Mouse (Mus musculus): ENCODE measurements around the gene Rgs11.

The Rgs11 gene

GRCm38 (mm10) chr17:26229776-26230175 lies 27.0 kb downstream of the Rgs11 start:
- no peak for DNase-seq (ENCODE audit: low read depth in 1 of 2, low spot score in 2 of 2)

GRCm38 (mm10) chr17:26231156-26231555 lies 28.4 kb downstream of the Rgs11 start:
- DNase-seq (ENCODE audit: low read depth in 1 of 2, low spot score in 2 of 2), result no peak

- no peak for DNase-seq (ENCODE audit: low read depth in 1 of 2, low spot score in 2 of 2)
These were observed 30.1 kb downstream of the Rgs11 start for GRCm38 (mm10) chr17:26232863-26233262.

GRCm38 (mm10) chr17:26234386-26234785 lies 31.6 kb downstream of the Rgs11 start:
- no peak for DNase-seq (ENCODE audit: low read depth in 1 of 2, low spot score in 2 of 2)

GRCm38 (mm10) chr17:26235077-26235815 lies 32.5 kb downstream of the Rgs11 start:
- DNase-seq (ENCODE audit: low read depth in 1 of 2, low spot score in 2 of 2), result no peak

GRCm38 (mm10) chr17:26237667-26238066 lies 34.9 kb downstream of the Rgs11 start:
- no peak for DNase-seq (ENCODE audit: low read depth in 1 of 2, low spot score in 2 of 2)

- DNase-seq (ENCODE audit: low read depth in 1 of 2, low spot score in 2 of 2), result no peak
These were observed 36.8 kb downstream of the Rgs11 start for GRCm38 (mm10) chr17:26239551-26239950.

GRCm38 (mm10) chr17:26240120-26240790 lies 37.5 kb downstream of the Rgs11 start:
- no peak for DNase-seq (ENCODE audit: low read depth in 1 of 2, low spot score in 2 of 2)

- DNase-seq (ENCODE audit: low read depth in 1 of 2, low spot score in 2 of 2), result no peak
These were observed 38.2 kb downstream of the Rgs11 start for GRCm38 (mm10) chr17:26240990-26241389.

- peak; percentile 54 to 83 for DNase-seq (ENCODE audit: low read depth in 1 of 2, low spot score in 2 of 2)
These were observed 40.8 kb downstream of the Rgs11 start for GRCm38 (mm10) chr17:26243471-26244100.

GRCm38 (mm10) chr17:26244101-26244841 lies 41.5 kb downstream of the Rgs11 start, which contains the start of gene Fam234a:
Fam234a (minus strand) TSS chr17:26244242.
- DNase-seq (ENCODE audit: low read depth in 1 of 2, low spot score in 2 of 2), result peak; percentile 68 to 81

- DNase-seq (ENCODE audit: low read depth in 1 of 2, low spot score in 2 of 2), result no peak
These were observed 49.3 kb downstream of the Rgs11 start for GRCm38 (mm10) chr17:26251886-26252538.

GRCm38 (mm10) chr17:26252539-26253251 lies 49.9 kb downstream of the Rgs11 start, which contains the start of gene Luc7l:
Luc7l (plus strand) TSS chr17:26252896.
- peak; percentile 75 to 79 for DNase-seq (ENCODE audit: low read depth in 1 of 2, low spot score in 2 of 2)

- no peak for DNase-seq (ENCODE audit: low read depth in 1 of 2, low spot score in 2 of 2)
These were observed 50.6 kb downstream of the Rgs11 start for GRCm38 (mm10) chr17:26253399-26253798.

- DNase-seq (ENCODE audit: low read depth in 1 of 2, low spot score in 2 of 2), result no peak
These were observed 52.6 kb downstream of the Rgs11 start for GRCm38 (mm10) chr17:26255313-26255712.
